Mouse (Mus musculus) lung, embryonic 16.5 days (tissue): ENCODE results near the gene Tctex1d2. TPM values are rescaled to one million over a fixed set of nuclear protein-coding genes. Genes with fewer than 3 reads are reported as not detected.
A peak's percentile ranks its signal among the peaks of the same experiment; 100 is the strongest.

ENCODE experiments used
- ATAC-seq: fragments of 200-750 bp; cut with Nextera tagmentation; 2 replicates; pipeline ENCODE4 v1.8.0; 2017; ENCODE audit warnings: low read depth, mild to moderate bottlenecking, moderate library complexity
- H3K27ac ChIP-seq: fragments of 300-500 bp; sonication (generic); 2 replicates; pipeline ENCODE4 v1.5.1; 2014; ENCODE audit warnings: mild to moderate bottlenecking, control low read depth, low read length
- H3K27me3 ChIP-seq: fragments of 300-500 bp; sonication (generic); 2 replicates; pipeline ENCODE4 v1.6.1; 2014; ENCODE audit warnings: low read depth, low read length, mixed read lengths; ENCODE audit not compliant: control insufficient read depth, insufficient read depth
- H3K36me3 ChIP-seq: fragments of 300-500 bp; sonication (generic); 2 replicates; pipeline ENCODE4 v1.6.1; 2014; ENCODE audit warnings: low read length; ENCODE audit not compliant: control insufficient read depth, insufficient read depth
- H3K4me1 ChIP-seq: fragments of 300-500 bp; sonication (generic); replicated peaks from 2 replicates; pipeline ENCODE4 v1.6.1; 2014; ENCODE audit warnings: low read length, mixed read lengths; ENCODE audit not compliant: control insufficient read depth, insufficient read depth
- H3K4me2 ChIP-seq: fragments of 300-500 bp; sonication (generic); 2 replicates; pipeline ENCODE4 v1.6.1; 2014; ENCODE audit warnings: low read depth, low read length, control low read depth
- H3K4me3 ChIP-seq: fragments of 300-500 bp; sonication (generic); 2 replicates; pipeline ENCODE4 v1.5.1; 2014; ENCODE audit warnings: mild to moderate bottlenecking, low read length, control low read depth
- H3K9ac ChIP-seq: fragments of 300-500 bp; sonication (generic); 2 replicates; pipeline ENCODE4 v1.6.1; 2014; ENCODE audit warnings: low read length, control low read depth
- H3K9me3 ChIP-seq: fragments of 300-500 bp; sonication (generic); 2 replicates; pipeline ENCODE4 v1.6.1; 2016; ENCODE audit warnings: low read length; ENCODE audit not compliant: control insufficient read depth
- WGBS: fragments of 180-500 bp; shearing (Covaris S2); extraction: QIAGEN DNeasy Blood & Tissue Kit; methylation state at CpG from one replicate; pipeline ENCODE4 v1.1.7; 2014; 5-methylcytosine and 5-hydroxymethylcytosine counted together
- polyA plus RNA-seq: library from polyadenylated mRNA; unstranded; fragments of >200 nt; fragmentation: Nextera tagmentation; extraction: Ambion mirVana; gene quantifications from 2 replicates; pipeline ENCODE4 v1.2.1, GENCODE M21; 2015

Gene Tctex1d2
- polyA plus RNA-seq, 1 experiment from 2014 or later = 31.8 TPM

DNA sequence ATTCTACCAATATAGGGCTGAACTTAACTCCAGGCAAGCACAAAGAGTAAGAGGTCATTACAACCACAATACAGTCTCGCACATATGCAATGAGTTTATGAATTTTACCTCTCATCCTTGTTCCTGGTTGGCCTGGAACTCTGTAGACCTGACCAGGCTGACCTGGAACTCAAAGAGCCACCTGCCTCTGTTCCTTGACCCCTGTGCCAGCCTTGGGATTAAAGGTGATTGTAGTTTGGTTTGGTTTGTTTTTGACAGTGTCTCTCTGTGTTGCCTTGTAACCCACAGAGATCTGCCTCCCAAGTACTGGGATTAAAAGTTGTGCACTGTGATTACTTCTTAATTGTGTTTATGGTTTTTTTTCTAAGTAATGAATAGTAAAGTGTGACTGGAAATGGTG, 37.3 kb downstream of the Tctex1d2 start:
- H3K4me1 ChIP-seq = no peaks in the 10 kb centered on the region; the same call in 1 of the 2 replicates
- no peaks in the 10 kb centered on the region for H3K9me3 ChIP-seq
- no peak for ATAC-seq
- 95% methylated on average over 1 of the region's 1 CpGs for WGBS
- no peak overlapping the region for H3K9ac ChIP-seq
- no peak overlapping the region for H3K4me2 ChIP-seq
- H3K4me3 ChIP-seq = no peak overlapping the region
- no peaks in the 10 kb centered on the region for H3K27me3 ChIP-seq
- H3K27ac ChIP-seq = no peak overlapping the region
- H3K36me3 ChIP-seq = peaks cover 9% of the 10 kb centered on the region

- peak; percentile 54; the same call in 1 of the 2 replicates for ATAC-seq
- no peak overlapping the region for H3K4me2 ChIP-seq
Measured at GRCm38 (mm10) chr16:32457589-32458386, 38.3 kb downstream of the Tctex1d2 start.

GRCm38 (mm10) chr16:32460518-32460917, 41.0 kb downstream of the Tctex1d2 start:
- no peak overlapping the region for H3K4me3 ChIP-seq
- no peak overlapping the region for H3K9ac ChIP-seq
- H3K9me3 ChIP-seq = no peaks in the 10 kb centered on the region
- H3K27ac ChIP-seq = no peak overlapping the region
- no peaks in the 10 kb centered on the region; the same call in 1 of the 2 replicates for H3K4me1 ChIP-seq
- no peaks in the 10 kb centered on the region for H3K27me3 ChIP-seq
- ATAC-seq = no peak
- WGBS = 61% methylated on average over 4 of the region's 4 CpGs
- no peak overlapping the region for H3K4me2 ChIP-seq
- peaks cover 16% of the 10 kb centered on the region for H3K36me3 ChIP-seq

More at GRCm38 (mm10) chr16:32457589-32458386, 38.3 kb downstream of the Tctex1d2 start:
- H3K36me3 ChIP-seq = peaks cover 8% of the 10 kb centered on the region
- 58% methylated on average over 10 of the region's 10 CpGs for WGBS
- H3K27ac ChIP-seq = no peak overlapping the region
- no peak overlapping the region for H3K4me3 ChIP-seq
- H3K9me3 ChIP-seq = no peaks in the 10 kb centered on the region
- H3K4me1 ChIP-seq = no peaks in the 10 kb centered on the region; the same call in 1 of the 2 replicates
- H3K27me3 ChIP-seq = no peaks in the 10 kb centered on the region
- H3K9ac ChIP-seq = no peak overlapping the region

- no peak for ATAC-seq
- no peaks in the 10 kb centered on the region for H3K27me3 ChIP-seq
- H3K9me3 ChIP-seq = no peaks in the 10 kb centered on the region
- no peak overlapping the region for H3K4me3 ChIP-seq
- WGBS = 81% methylated on average over 5 of the region's 5 CpGs
- H3K27ac ChIP-seq = no peak overlapping the region
- no peak overlapping the region for H3K9ac ChIP-seq
- H3K4me2 ChIP-seq = no peak overlapping the region
- peaks cover 15% of the 10 kb centered on the region for H3K36me3 ChIP-seq
- no peaks in the 10 kb centered on the region; the same call in 1 of the 2 replicates for H3K4me1 ChIP-seq
Measured at GRCm38 (mm10) chr16:32461713-32462112, 42.2 kb downstream of the Tctex1d2 start.

DNA sequence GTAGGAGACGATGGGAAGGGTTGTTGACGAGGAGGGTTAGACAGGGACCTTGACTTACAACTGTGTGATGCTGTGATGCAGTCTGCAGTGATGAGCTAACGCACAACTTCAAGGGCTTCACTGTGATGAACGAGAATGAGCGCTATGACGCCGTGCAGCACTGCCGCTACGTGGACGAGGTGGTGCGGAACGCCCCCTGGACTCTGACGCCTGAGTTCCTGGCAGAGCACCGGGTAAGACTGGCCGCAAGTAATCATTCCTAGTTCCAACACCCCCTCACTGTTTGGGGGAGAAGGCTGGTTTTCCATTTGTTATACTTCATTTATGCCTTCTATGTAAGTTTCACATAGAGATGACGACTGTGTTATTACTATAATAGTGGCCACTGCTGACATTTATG, 43.4 kb downstream of the Tctex1d2 start:
- H3K4me2 ChIP-seq = no peak overlapping the region
- peaks cover 14% of the 10 kb centered on the region for H3K36me3 ChIP-seq
- H3K4me1 ChIP-seq = no peaks in the 10 kb centered on the region; the same call in 1 of the 2 replicates
- 92% methylated on average over 16 of the region's 16 CpGs for WGBS
- no peaks in the 10 kb centered on the region for H3K9me3 ChIP-seq
- no peak overlapping the region for H3K27ac ChIP-seq
- no peak for ATAC-seq
- H3K9ac ChIP-seq = no peak overlapping the region
- no peaks in the 10 kb centered on the region for H3K27me3 ChIP-seq
- H3K4me3 ChIP-seq = no peak overlapping the region

DNA sequence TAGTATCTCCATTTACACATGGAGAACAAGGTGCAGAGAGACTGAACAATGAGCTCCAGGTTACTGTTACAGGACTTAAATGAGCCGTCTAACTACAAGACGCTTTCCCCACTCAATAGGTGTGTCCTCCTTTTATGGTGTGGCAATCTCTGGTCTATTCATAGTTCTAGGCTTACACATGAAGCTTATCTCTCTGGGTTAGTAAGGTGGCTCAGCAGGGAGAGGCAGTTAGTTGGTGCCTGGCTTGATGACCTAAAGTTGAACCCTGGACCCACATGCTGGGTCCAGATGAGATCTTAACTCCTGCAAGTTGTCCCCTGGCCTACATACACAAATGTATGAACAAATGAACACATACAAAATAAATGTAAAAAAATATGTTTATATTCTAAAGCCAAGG, 43.9 kb downstream of the Tctex1d2 start:
- Histone ChIP-seq H3K9ac (no peak overlapping the region), H3K27ac (no peak overlapping the region), H3K4me3 (no peak overlapping the region), H3K4me1 (no peaks in the 10 kb centered on the region), H3K4me2 (no peak overlapping the region), H3K9me3 (no peaks in the 10 kb centered on the region), H3K36me3 (peaks cover 14% of the 10 kb centered on the region), H3K27me3 (no peaks in the 10 kb centered on the region)
- 85% methylated on average over 2 of the region's 2 CpGs for WGBS
- no peak for ATAC-seq

GRCm38 (mm10) chr16:32464908-32465307, 45.4 kb downstream of the Tctex1d2 start:
- WGBS = 0% methylated on average over 1 of the region's 1 CpGs
- Histone ChIP-seq H3K27ac (no peak overlapping the region), H3K4me1 (no peaks in the 10 kb centered on the region), H3K9me3 (no peaks in the 10 kb centered on the region), H3K27me3 (no peaks in the 10 kb centered on the region), H3K36me3 (peaks cover 21% of the 10 kb centered on the region), H3K4me2 (no peak overlapping the region), H3K4me3 (no peak overlapping the region), H3K9ac (no peak overlapping the region)
- ATAC-seq = no peak

- WGBS = 86% methylated on average over 3 of the region's 3 CpGs
- no peak overlapping the region for H3K27ac ChIP-seq
- peaks cover 28% of the 10 kb centered on the region for H3K36me3 ChIP-seq
- ATAC-seq = no peak
- H3K9ac ChIP-seq = no peak overlapping the region
- H3K4me2 ChIP-seq = no peak overlapping the region
- no peaks in the 10 kb centered on the region for H3K9me3 ChIP-seq
- H3K4me3 ChIP-seq = no peak overlapping the region
- H3K4me1 ChIP-seq = no peaks in the 10 kb centered on the region
- H3K27me3 ChIP-seq = no peaks in the 10 kb centered on the region
Measured at GRCm38 (mm10) chr16:32468488-32468887, 49.0 kb downstream of the Tctex1d2 start.

- Histone ChIP-seq H3K4me2 (no peak overlapping the region), H3K9me3 (no peaks in the 10 kb centered on the region), H3K4me1 (no peaks in the 10 kb centered on the region), H3K27ac (no peak overlapping the region), H3K9ac (no peak overlapping the region), H3K36me3 (peaks cover 22% of the 10 kb centered on the region), H3K27me3 (no peaks in the 10 kb centered on the region), H3K4me3 (no peak overlapping the region)
- no peak for ATAC-seq
- 58% methylated on average over 5 of the region's 5 CpGs for WGBS
Measured at GRCm38 (mm10) chr16:32469404-32470105, 50.1 kb downstream of the Tctex1d2 start.
